Mouse (Mus musculus) telencephalon, adult 2 months (tissue): ENCODE measurements around the gene Daam1.
A peak's percentile ranks its signal among the peaks of the same experiment; 100 is the strongest.

ENCODE experiments used
- DNase-seq: peaks from one replicate; pipeline ENCODE4 v3.0.0-alpha.2; 2011; ENCODE audit warnings: low read depth, low spot score

Gene Daam1

DNA sequence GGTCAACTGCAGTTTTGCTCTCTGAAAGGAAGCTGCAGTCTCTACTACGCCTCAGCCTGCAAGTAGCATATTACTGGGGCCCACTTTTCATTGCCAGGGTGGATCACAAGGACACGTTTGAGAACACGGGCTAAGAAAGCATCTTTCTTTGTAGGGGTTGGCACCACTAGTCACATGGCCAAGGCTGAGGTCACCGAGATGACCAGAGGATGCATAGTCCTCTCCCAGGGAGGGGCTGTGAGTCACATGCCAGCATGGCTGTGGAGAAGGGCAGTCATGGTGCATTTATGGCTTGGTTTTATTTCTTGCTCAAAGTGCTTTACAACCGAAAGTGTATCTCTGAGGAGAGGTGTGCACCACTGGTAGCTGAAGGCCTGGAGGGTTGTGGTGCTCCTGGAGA is 67.4 kb downstream of the Daam1 start:
- DNase-seq, result peak; percentile 54

GRCm38 (mm10) chr12:71898666-71899520 is 68.0 kb downstream of the Daam1 start:
- DNase-seq, result no peak

- no peak for DNase-seq
Observed at GRCm38 (mm10) chr12:71899566-71899965, 68.7 kb downstream of the Daam1 start.

DNA sequence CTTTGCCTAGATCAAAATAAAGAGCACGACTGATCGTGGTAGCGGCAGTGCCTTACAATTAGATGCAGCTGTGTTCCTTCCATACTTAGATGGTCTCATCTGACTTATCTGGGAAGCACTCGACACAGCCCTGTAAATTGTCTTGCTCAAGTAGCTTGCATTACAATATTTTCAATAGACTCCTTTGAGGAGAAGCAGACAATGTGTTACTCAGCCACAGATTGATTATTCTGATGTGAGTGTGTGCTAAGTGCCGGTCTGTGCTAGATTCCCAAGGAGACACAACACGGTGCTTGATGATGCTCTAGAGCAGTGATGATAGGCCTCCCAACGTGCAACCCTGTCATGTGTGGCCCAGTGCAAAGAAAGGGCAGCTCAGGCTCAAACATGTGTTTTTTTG is 70.3 kb downstream of the Daam1 start:
- DNase-seq, result peak; percentile 65

DNA sequence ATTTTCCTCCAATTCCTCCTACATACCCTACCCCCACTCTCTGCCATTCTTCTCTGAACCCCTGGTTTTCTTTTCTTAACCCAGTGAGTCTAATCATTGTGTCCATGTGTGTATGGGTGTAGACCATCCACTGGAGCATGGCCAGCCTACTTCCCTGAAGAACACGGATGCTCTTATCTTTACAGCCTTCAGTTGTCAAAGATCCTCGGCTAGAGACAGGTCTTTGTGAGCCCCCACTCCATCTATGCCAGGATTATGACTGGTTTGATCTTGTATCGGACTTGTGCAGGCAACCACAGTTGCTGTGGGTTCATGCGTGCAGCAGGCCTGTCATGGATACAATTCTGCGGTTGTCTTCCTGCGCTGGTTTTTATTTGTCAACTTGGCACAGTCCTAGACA is 71.0 kb downstream of the Daam1 start:
- no peak for DNase-seq

DNA sequence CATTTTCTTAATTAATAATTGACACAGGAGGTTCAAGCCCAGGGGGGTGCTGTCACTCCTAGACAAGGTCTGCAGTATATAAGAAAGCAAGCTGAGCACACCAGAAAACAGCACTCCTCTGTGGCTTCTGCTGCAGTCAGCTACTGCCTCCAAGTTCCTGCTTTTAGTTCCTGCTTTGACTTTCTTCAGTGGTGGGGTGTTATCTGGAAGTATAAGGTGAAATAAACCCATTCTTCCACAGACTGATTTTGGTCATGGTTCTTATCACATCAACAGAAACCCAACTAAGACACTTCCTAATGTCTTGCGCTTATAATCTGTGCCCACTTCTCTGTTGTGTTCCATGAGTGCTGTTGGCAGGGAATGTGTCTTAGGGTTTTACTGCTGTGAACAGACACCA is 71.4 kb downstream of the Daam1 start:
- DNase-seq, result no peak

DNA sequence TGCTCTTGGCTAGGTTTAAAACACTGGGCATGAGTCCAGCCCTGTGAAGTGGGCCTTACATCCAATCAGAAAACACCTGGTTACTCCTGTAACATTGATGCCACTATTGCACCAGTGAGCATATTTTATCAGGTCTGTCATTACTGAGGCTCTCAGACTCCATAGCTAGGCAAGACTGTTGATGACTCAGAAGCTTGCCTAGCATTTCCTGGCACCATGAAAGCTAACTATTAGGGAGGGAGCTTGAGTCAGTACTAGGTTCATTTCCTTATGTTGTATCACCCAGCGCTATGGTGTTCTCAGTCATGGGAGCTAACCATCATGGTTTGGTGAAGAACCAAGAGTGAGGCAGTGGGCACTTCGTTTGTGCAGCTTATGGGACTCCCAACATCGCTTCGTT is 72.3 kb downstream of the Daam1 start:
- DNase-seq, result no peak

DNA sequence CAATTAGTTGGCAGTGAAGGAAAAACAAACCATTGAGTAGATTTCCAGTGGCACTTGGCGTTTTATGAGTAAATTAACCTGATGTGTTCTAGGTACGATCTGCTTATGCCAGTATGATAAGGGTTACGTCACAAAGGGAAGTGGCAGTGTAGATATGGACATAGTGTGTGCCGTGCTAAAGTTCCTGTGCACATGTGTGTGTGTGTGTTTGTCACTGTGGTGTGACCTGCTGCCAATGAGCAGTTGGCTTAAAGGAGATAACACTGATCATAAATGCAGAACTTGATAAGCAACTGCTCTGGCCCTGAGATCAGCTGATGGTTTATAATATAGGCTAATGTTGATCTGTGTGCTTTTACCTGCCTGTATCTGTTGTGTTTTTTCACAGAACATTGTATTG is 73.4 kb downstream of the Daam1 start:
- DNase-seq, result no peak

DNA sequence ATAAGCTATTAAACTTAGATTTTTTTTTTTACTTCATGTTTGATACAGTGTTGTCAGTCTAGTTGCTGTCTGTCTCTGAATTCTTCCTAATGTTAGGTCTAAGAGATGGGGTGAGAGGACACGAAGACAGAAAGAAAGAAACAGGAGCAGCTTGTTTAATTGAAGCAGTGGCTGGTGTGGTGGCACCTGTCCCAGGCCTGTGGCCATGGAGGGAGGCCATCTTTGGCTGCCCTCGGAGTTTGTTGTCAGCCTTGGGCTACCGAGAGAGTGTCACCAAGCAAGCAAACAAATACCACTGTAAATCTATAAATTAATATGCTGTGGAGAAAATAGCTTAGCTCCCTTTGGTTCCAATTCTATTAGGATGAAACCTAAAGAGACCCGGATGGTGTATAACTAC is 74.0 kb downstream of the Daam1 start:
- DNase-seq, result no peak

GRCm38 (mm10) chr12:71905640-71906320 is 74.9 kb downstream of the Daam1 start:
- no peak for DNase-seq

- no peak for DNase-seq
Observed at GRCm38 (mm10) chr12:71906582-71907267, 75.8 kb downstream of the Daam1 start.

- DNase-seq, result no peak
Observed at GRCm38 (mm10) chr12:71908984-71909383, 78.1 kb downstream of the Daam1 start.

DNA sequence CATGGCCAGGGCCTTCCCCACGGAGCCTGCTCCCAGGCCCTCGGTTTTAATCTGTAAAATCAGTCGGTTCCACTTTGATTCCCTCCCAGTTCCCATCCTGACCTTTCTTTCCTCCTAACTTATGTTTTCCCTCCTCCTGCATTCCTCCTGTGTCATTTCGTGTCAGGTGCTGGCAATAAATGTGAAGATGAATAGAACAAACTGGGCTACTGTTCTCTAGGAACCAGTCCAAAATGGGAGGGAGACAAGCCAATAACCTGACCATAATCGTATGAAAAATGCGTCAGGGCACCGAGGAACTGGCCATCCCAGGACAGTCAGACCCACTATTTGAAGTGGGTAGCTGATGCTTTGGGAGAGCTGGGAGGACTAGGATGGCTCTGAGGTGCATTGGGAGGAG is 79.4 kb downstream of the Daam1 start:
- DNase-seq, result no peak

GRCm38 (mm10) chr12:71912262-71912661 is 81.4 kb downstream of the Daam1 start:
- no peak for DNase-seq

DNA sequence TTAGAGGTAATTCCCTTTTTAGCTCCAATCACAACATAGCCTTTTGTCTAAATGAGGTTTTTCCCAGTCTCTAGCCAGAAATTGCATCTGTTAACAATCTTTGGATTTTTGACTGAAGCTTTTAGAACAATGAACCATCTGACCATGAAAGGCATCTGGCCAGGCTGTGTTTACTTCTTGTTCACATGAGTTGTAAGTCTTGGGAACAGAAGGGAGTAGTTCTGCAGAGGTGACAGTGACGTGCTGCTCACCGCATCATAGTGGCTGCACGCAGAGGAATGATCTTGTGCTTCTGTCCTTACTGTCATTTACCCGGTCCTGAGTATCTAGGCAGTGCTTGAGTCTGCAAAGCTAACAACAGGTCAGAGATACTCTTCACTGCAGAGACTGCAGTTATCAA is 88.3 kb downstream of the Daam1 start:
- DNase-seq, result no peak

DNA sequence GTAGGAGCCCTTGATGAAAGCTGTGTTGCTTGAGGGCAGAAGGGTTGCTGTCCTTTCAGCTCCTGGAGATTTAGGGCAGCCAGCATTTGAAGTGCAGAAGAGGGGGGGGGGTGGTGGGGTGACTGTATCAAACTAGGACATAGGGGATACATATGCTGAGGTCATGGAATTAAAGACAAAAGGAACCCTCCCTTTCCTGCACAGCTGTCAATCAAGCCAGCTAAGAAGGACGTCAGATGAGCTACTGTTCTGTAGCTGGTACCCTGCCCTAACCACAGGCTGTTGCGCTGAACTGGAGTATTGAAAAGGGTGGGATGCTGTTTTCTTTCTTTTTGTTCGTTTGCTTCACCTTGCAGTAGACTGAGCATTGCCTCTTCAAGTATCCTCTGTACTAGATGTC is 89.1 kb downstream of the Daam1 start:
- no peak for DNase-seq

GRCm38 (mm10) chr12:71922827-71923381 is 92.0 kb downstream of the Daam1 start:
- no peak for DNase-seq

DNA sequence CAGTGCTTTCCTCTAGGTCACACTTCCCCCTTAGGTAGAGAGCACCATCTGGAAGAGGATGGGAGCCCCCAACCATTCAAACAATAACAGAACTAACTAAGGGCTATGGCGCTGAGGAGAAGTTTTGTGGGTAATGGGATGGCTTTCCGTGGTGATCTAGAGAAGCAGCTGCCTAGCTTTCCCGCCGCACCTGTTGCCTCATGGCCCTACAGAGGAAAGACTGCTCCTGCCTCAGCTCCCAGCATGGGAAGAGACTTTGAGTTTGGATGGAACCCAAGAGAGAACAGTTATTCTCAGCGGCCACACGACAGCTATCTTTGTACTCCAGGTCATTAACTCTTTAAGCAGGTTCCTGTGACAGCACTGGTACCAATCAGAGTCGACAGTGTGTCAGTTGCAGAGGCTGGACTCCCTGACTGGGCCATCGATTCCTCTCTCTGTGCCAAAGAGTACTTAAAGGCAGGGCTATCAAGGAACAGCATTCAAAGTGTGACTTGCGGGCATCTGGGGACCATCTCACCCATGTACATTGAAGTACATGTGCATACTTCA is 94.2 kb downstream of the Daam1 start:
- DNase-seq, result no peak

- DNase-seq, result no peak
Observed at GRCm38 (mm10) chr12:71925990-71926700, 95.3 kb downstream of the Daam1 start.

DNA sequence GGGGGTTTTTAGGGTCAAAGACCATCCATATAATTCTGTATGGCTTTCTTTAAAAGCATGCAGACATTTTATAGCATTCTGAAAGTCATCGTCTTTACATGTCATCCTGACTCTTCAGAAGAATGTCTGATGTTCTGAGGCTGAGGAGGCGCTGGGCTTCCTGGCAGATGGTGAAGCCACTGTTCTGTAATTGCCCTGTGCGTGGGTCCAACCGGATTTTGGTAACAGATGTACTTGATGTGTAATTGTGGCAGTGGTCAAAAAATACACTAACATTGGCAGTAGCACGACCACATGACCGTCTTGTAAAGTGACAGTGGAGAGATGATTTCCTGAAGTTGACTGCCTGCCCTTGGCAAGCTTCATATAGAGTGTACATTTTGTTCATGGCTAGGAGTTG is 97.2 kb downstream of the Daam1 start:
- DNase-seq, result no peak

DNA sequence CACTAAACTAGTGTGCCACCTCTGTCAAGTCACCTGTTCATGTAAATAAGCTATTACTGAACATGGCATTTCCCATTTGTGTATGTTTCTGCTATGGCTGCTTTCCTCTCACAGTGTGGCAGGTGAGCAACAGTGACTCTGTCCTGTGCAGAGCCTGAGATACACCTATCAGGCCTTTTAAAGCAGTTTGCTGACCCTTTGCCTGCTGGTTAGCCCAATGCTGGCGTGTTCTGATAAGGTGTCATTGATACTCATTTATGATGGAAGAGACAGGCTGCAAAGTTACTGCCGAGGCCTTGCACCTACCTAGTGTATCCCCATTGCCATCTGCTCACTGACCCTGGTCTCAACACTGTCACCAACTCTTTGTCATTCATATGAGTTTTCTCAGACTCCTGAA is 99.0 kb downstream of the Daam1 start:
- no peak for DNase-seq
